In the genomic region with DNA sequence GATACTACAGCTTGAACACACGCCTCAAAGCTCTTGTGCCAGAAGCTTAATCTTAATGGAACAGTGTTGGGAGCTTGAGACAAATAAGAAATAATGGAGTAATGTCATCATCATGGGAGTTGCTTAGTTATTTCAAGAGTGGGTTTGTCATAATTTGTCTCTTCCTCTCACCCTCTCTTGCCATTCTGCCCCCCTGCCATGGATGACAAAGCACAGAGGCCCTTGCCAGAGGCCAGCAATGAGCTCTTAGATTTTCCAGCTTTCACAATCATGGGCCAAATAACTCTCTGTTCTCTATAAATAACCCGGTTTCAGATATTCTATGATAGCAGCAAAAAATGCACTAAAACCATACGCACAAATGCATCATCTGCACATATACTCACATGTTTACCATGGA, we compare ENCODE assay signal across 25 mouse cellular contexts.
A peak's percentile ranks its signal among the peaks of the same experiment; 100 is the strongest.
DNase-seq lines count a peak whose midpoint lies in the region; ATAC-seq and TF ChIP-seq lines count a peak whose summit lies in the region.
"Had no signal": no experiment of that assay in that cellular context is flagged by ENCODE, and none has a peak within 500 bp of the region (broad histone marks: within the 10 kb centered on the region; RNA-seq: fewer than 3 reads in every experiment).

No protein-coding gene starts in this region.

- no peak overlapping the region for H3K4me2 ChIP-seq in liver, embryonic 12.5 days
- H3K4me2 ChIP-seq: embryonic facial prominence, embryonic 12.5 days; forebrain, embryonic 13.5 days; forebrain, embryonic 15.5 days had no signal

- no peaks in the 10 kb centered on the region for H3K36me3 ChIP-seq in liver, adult 2 months (ENCODE audit: control insufficient read depth, insufficient read depth, low read length)
- no peaks in the 10 kb centered on the region for H3K36me3 ChIP-seq in liver, embryonic 12.5 days
- H3K36me3 ChIP-seq: embryonic facial prominence, embryonic 10.5 days; embryonic facial prominence, embryonic 12.5 days; forebrain, embryonic 15.5 days; G1E had no signal

- peaks cover 15% of the 10 kb centered on the region for H3K4me1 ChIP-seq in liver, adult 2 months (ENCODE audit: control insufficient read depth, insufficient read depth, low read length)
- H3K4me1 ChIP-seq in liver, embryonic 12.5 days: no peaks in the 10 kb centered on the region
- H3K4me1 ChIP-seq: embryonic facial prominence, embryonic 10.5 days; embryonic facial prominence, embryonic 12.5 days had no signal

- TF ChIP-seq POLR2A in liver, adult 2 months (IDR thresholded peaks at IDR 0.05; ENCODE audit: extremely low read depth, insufficient read depth, low read length): no peak

- ATAC-seq in liver, embryonic 12.5 days: no peak
- ATAC-seq: activated CD4-positive, CD25-positive, alpha-beta regulatory T cell, adult 4 months; CD4-positive, CD25-positive, alpha-beta regulatory T cell, adult 4 months; forebrain, embryonic 13.5 days; forebrain, embryonic 15.5 days; forebrain, postnatal 0 days; Patski had no signal

- no peaks in the 10 kb centered on the region for H3K79me2 ChIP-seq in liver, adult 2 months (ENCODE audit: control insufficient read depth, insufficient read depth, low read length)

- no peak overlapping the region for H3K4me3 ChIP-seq in liver, adult 2 months (ENCODE audit: insufficient read depth, low read depth, low read length)
- H3K4me3 ChIP-seq in liver, embryonic 12.5 days: no peak overlapping the region
- H3K4me3 ChIP-seq: embryonic facial prominence, embryonic 10.5 days; embryonic facial prominence, embryonic 12.5 days; forebrain, embryonic 13.5 days; forebrain, embryonic 15.5 days had no signal

- H3K9ac ChIP-seq in liver, adult 2 months (ENCODE audit: low read depth, low read length): no peak overlapping the region
- no peak overlapping the region for H3K9ac ChIP-seq in liver, embryonic 12.5 days
- H3K9ac ChIP-seq: embryonic facial prominence, embryonic 12.5 days; forebrain, embryonic 13.5 days; forebrain, embryonic 15.5 days; forebrain, postnatal 0 days had no signal

- no peaks in the 10 kb centered on the region for H3K27me3 ChIP-seq in liver, adult 2 months (ENCODE audit: control insufficient read depth, insufficient read depth, low read length)
- H3K27me3 ChIP-seq in liver, embryonic 12.5 days (replicated peaks): no peaks in the 10 kb centered on the region
- H3K27me3 ChIP-seq: CH12.LX; embryonic facial prominence, embryonic 12.5 days; forebrain, embryonic 13.5 days; forebrain, embryonic 15.5 days; Patski had no signal

- H3K27ac ChIP-seq in liver, adult 2 months (replicated peaks; ENCODE audit: insufficient read depth, low read depth, low read length): no peak overlapping the region
- no peak overlapping the region for H3K27ac ChIP-seq in liver, embryonic 12.5 days
- H3K27ac ChIP-seq: embryonic facial prominence, embryonic 10.5 days; embryonic facial prominence, embryonic 12.5 days; forebrain, embryonic 13.5 days; forebrain, embryonic 15.5 days had no signal

- DNase-seq in adrenal gland, adult 2 months: peak; percentile 66
- no peak for DNase-seq in adrenal gland, adult 18-20 months (ENCODE audit: low spot score in 2 of 2)
- peak; percentile 33 for DNase-seq in adrenal gland, postnatal 25 days
- no peak for DNase-seq in adrenal gland, postnatal 4 days (ENCODE audit: low spot score in 2 of 2)
- DNase-seq in liver, adult 2 months (ENCODE audit: extremely low read depth, low read depth, low spot score): peak; percentile 26
- DNase-seq in adipocyte (ENCODE audit: low spot score): peak; percentile 18
- DNase-seq: B cell, adult 2 months; cerebellum, adult 11 months; cerebellum, adult 18-20 months; cerebellum, adult 8-10 months; cerebellum, adult 9-11 months; cerebellum, postnatal 14 days; cerebellum, postnatal 36 days; embryo, embryonic 11 days; forebrain, postnatal 0 days had no signal

- TF ChIP-seq CTCF in liver, adult 2 months (IDR thresholded peaks at IDR 0.05; ENCODE audit: low read depth, low read length): no peak

- WGBS in liver, adult 2 months: 69% methylated on average over 3 of the region's 3 CpGs
- WGBS in liver, embryonic 12.5 days (ENCODE audit: insufficient replicate concordance): 64% methylated on average over 3 of the region's 3 CpGs

- H3K9me3 ChIP-seq in liver, embryonic 12.5 days (replicated peaks): no peaks in the 10 kb centered on the region
- H3K9me3 ChIP-seq: embryonic facial prominence, embryonic 10.5 days; embryonic facial prominence, embryonic 12.5 days; forebrain, embryonic 13.5 days; forebrain, embryonic 15.5 days; G1E had no signal

Comparison
In these comparisons a context has a peak if more than half of its experiments do, and no peak if none do; other contexts are left out.
1. DNase-seq: peak in adrenal gland, adult 2 months (single experiment), adrenal gland, postnatal 25 days (single experiment), liver, adult 2 months (single experiment) and adipocyte (single experiment); none in adrenal gland, adult 18-20 months (0 of 2) and adrenal gland, postnatal 4 days (0 of 2).